Mouse (Mus musculus) CH12.LX (cell line): ENCODE measurements around the gene Adam22. TPM values are rescaled to one million over a fixed set of nuclear protein-coding genes. Genes with fewer than 3 reads are reported as not detected.

ENCODE experiments used
- DNase-seq: peaks from one replicate; pipeline ENCODE4 v3.0.0-alpha.2; 2013; ENCODE audit errors: extremely low read depth
- H3K27ac ChIP-seq: 2 replicates; pipeline ENCODE4 v1.5.1; 2012; ENCODE audit warnings: low read depth, mild to moderate bottlenecking, control low read depth, moderate library complexity; ENCODE audit not compliant: insufficient read depth
- H3K27me3 ChIP-seq: replicated peaks from 2 replicates; pipeline ENCODE3; 2012; ENCODE audit warnings: inconsistent platforms
- H3K36me3 ChIP-seq, 2 experiments: replicated peaks in 1 of 2; 2 replicates each; pipeline versions ENCODE3 to v1.6.1; 2012; ENCODE audit warnings: inconsistent platforms in 1 of 2, low read length in 1 of 2, mild to moderate bottlenecking in 1 of 2, mixed read lengths in 1 of 2, moderate library complexity in 1 of 2; ENCODE audit not compliant: control insufficient read depth in 1 of 2, insufficient read depth in 1 of 2
- H3K4me1 ChIP-seq, 2 experiments: 2 replicates each; pipeline ENCODE4 v1.6.1; 2012; ENCODE audit warnings: inconsistent platforms in 1 of 2, moderate library complexity in 1 of 2; ENCODE audit not compliant: insufficient read depth in 2 of 2, control insufficient read depth in 1 of 2
- H3K4me2 ChIP-seq: 2 replicates; pipeline ENCODE4 v1.6.1; 2012; ENCODE audit warnings: low read depth, mild to moderate bottlenecking, control low read depth; ENCODE audit not compliant: poor library complexity, insufficient read depth, severe bottlenecking
- H3K4me3 ChIP-seq, 3 experiments: fragments of 150-350 bp in 1 of 3; sonication (generic) in 1 of 3; replicated peaks in 1 of 3; 2 replicates each; pipeline versions ENCODE3 to v1.5.1; 2011 to 2012; ENCODE audit warnings: low read depth in 2 of 3, low read length in 2 of 3, mild to moderate bottlenecking in 2 of 3, moderate library complexity in 2 of 3, control low read depth in 1 of 3, improper control_type of control experiment in 1 of 3, inconsistent platforms in 1 of 3, mixed read lengths in 1 of 3; ENCODE audit not compliant: poor library complexity in 1 of 3
- H3K79me2 ChIP-seq: replicated peaks from 2 replicates; pipeline ENCODE4 v1.6.1; 2012; ENCODE audit warnings: mild to moderate bottlenecking, moderate library complexity; ENCODE audit not compliant: control insufficient read depth, poor library complexity, insufficient read depth, severe bottlenecking; ENCODE audit errors: extremely low read depth
- H3K9ac ChIP-seq: 2 replicates; pipeline ENCODE4 v1.6.1; 2012; ENCODE audit warnings: low read depth, mild to moderate bottlenecking, control low read depth, moderate library complexity; ENCODE audit not compliant: insufficient read depth
- H3K9me3 ChIP-seq: replicated peaks from 2 replicates; pipeline ENCODE3; 2012; ENCODE audit warnings: low read length, inconsistent platforms, mixed read lengths
- BHLHE40 ChIP-seq: IDR thresholded peaks from 2 replicates; pipeline ENCODE4 v1.6.1; 2011; ENCODE audit warnings: mild to moderate bottlenecking, low read depth, low read length, improper control_type of control experiment
- CHD1 ChIP-seq: IDR thresholded peaks from 2 replicates; pipeline ENCODE4 v1.6.1; 2012; ENCODE audit warnings: low read depth, low read length, improper control_type of control experiment, inconsistent platforms
- E2F4 ChIP-seq: IDR thresholded peaks from 2 replicates; pipeline ENCODE4 v1.6.1; 2011; ENCODE audit warnings: low read depth, low read length, improper control_type of control experiment; ENCODE audit not compliant: insufficient replicate concordance
- GABPA ChIP-seq: IDR thresholded peaks from 2 replicates; pipeline ENCODE4 v1.6.1; 2012; ENCODE audit warnings: low read depth, low read length, improper control_type of control experiment, inconsistent platforms; ENCODE audit not compliant: insufficient replicate concordance
- HCFC1 ChIP-seq: IDR thresholded peaks from 2 replicates; pipeline ENCODE4 v1.6.1; 2012; ENCODE audit warnings: low read depth, mild to moderate bottlenecking, inconsistent platforms, low read length, improper control_type of control experiment
- IRF4 ChIP-seq: IDR thresholded peaks from 2 replicates; pipeline ENCODE4 v1.6.1; 2014; ENCODE audit warnings: low read depth, mild to moderate bottlenecking, inconsistent platforms, low read length, improper control_type of control experiment
- JUN ChIP-seq: IDR thresholded peaks from 2 replicates; pipeline ENCODE4 v1.6.1; 2011; ENCODE audit warnings: low read depth, mild to moderate bottlenecking, low read length, improper control_type of control experiment, moderate library complexity; ENCODE audit not compliant: insufficient read depth
- JUND ChIP-seq: conservative IDR thresholded peaks from 2 replicates; pipeline ENCODE4 v1.6.1; 2011; ENCODE audit warnings: low read depth, low read length, improper control_type of control experiment
- KAT2A ChIP-seq: IDR thresholded peaks from 2 replicates; pipeline ENCODE4 v1.6.1; 2012; ENCODE audit warnings: low read length, improper control_type of control experiment, inconsistent platforms; ENCODE audit not compliant: insufficient replicate concordance
- MAFK ChIP-seq: IDR thresholded peaks from 2 replicates; pipeline ENCODE4 v1.6.1; 2011; ENCODE audit warnings: low read length, improper control_type of control experiment; ENCODE audit not compliant: insufficient replicate concordance
- MAZ ChIP-seq: IDR thresholded peaks from 2 replicates; pipeline ENCODE4 v1.6.1; 2012; ENCODE audit warnings: low read depth, mild to moderate bottlenecking, inconsistent platforms, low read length, improper control_type of control experiment, moderate library complexity
- MEF2A ChIP-seq: IDR thresholded peaks from 2 replicates; pipeline ENCODE4 v1.6.1; 2014; ENCODE audit warnings: low read depth, mild to moderate bottlenecking, inconsistent platforms, low read length, improper control_type of control experiment, borderline replicate concordance
- NELFE ChIP-seq: IDR thresholded peaks from 2 replicates; pipeline ENCODE4 v1.6.1; 2011; ENCODE audit warnings: low read depth, low read length, improper control_type of control experiment
- PAX5 ChIP-seq: IDR thresholded peaks from 2 replicates; pipeline ENCODE4 v1.6.1; 2012; ENCODE audit warnings: low read length, inconsistent platforms, mixed read lengths
- POLR2A ChIP-seq: IDR thresholded peaks from 2 replicates; pipeline ENCODE4 v1.6.1; 2011; ENCODE audit warnings: low read depth, mild to moderate bottlenecking, improper control_type of control experiment, low read length
- SIN3A ChIP-seq: IDR thresholded peaks from 2 replicates; pipeline ENCODE4 v1.6.1; 2012; ENCODE audit warnings: low read length, improper control_type of control experiment, inconsistent platforms
- SMC3 ChIP-seq: IDR thresholded peaks from 2 replicates; pipeline ENCODE4 v1.6.1; 2011; ENCODE audit warnings: low read depth, low read length, improper control_type of control experiment
- TBP ChIP-seq: conservative IDR thresholded peaks from 2 replicates; pipeline ENCODE4 v1.6.1; 2011; ENCODE audit warnings: low read depth, low read length, improper control_type of control experiment
- TCF12 ChIP-seq: IDR thresholded peaks from 2 replicates; pipeline ENCODE4 v1.6.1; 2014; ENCODE audit warnings: low read depth, mild to moderate bottlenecking, inconsistent platforms, low read length, improper control_type of control experiment
- UBTF ChIP-seq: IDR thresholded peaks from 2 replicates; pipeline ENCODE4 v1.6.1; 2012; ENCODE audit warnings: low read depth, mild to moderate bottlenecking, inconsistent platforms, low read length, improper control_type of control experiment, moderate library complexity
- USF1 ChIP-seq: IDR thresholded peaks from 2 replicates; pipeline ENCODE4 v1.6.1; 2014; ENCODE audit warnings: low read depth, mild to moderate bottlenecking, inconsistent platforms, low read length, improper control_type of control experiment
- ZC3H11A ChIP-seq: IDR thresholded peaks from 2 replicates; pipeline ENCODE4 v1.6.1; 2012; ENCODE audit warnings: low read depth, mild to moderate bottlenecking, inconsistent platforms, low read length, improper control_type of control experiment
- ZMIZ1 ChIP-seq: IDR thresholded peaks from 2 replicates; pipeline ENCODE4 v1.6.1; 2012; ENCODE audit warnings: low read depth, mild to moderate bottlenecking, inconsistent platforms, low read length, improper control_type of control experiment
- ZNF384 ChIP-seq: IDR thresholded peaks from 2 replicates; pipeline ENCODE4 v1.6.1; 2012; ENCODE audit warnings: low read depth, low read length, improper control_type of control experiment, inconsistent platforms
- dilution Hi-C: fragments of 300-500 bp; cut with MboI; formaldehyde crosslinking; loops from 2 replicates; pipeline ENCODE4 v1.14.3; 2020; ENCODE audit warnings: low sequenced_read_pairs; ENCODE audit not compliant: extremely low pct_unique_long_range_greater_than_20kb, extremely low pct_ligation_motif_present
- in situ Hi-C: fragments of 300-500 bp; cut with MboI; formaldehyde crosslinking; loops from 3 replicates; pipeline ENCODE4 v1.14.3; 2019; ENCODE audit warnings: low sequenced_read_pairs, low pct_ligation_motif_present, low pct_unique_long_range_greater_than_20kb, mixed read lengths
- polyA plus RNA-seq: library from polyadenylated mRNA; unstranded; fragments of >175 nt; gene quantifications from 2 replicates; pipeline ENCODE4 v1.2.1, GENCODE M21; 2012; ENCODE audit warnings: low read depth; ENCODE audit not compliant: insufficient read length
- total RNA-seq, 2 experiments: library from RNA; depleted of rRNA; stranded (reverse); fragments of 300-350 nt in 1 of 2; fragments of >200 nt in 1 of 2; gene quantifications; 2 replicates each; pipeline ENCODE4 v1.2.3; 2012 to 2014

The Adam22 gene
- total and polyA plus RNA-seq, 3 experiments: 0.07 to 0.55 (median 0.14) TPM

- TF ChIP-seq USF1: no peak
- TF ChIP-seq MAZ: no peak
- no peak for TF ChIP-seq ZMIZ1
- TF ChIP-seq TCF12: no peak
- TF ChIP-seq PAX5: no peak
- Histone ChIP-seq H3K4me3 (no peak overlapping the region), H3K4me2 (no peak overlapping the region), H3K9ac (no peak overlapping the region), H3K9me3 (no peaks in the 10 kb centered on the region), H3K4me1 (no peaks in the 10 kb centered on the region), H3K36me3 (no peaks in the 10 kb centered on the region), H3K27me3 (no peaks in the 10 kb centered on the region), H3K79me2 (no peaks in the 10 kb centered on the region), H3K27ac (no peak overlapping the region)
- dilution Hi-C loops: no loop called here
- DNase-seq: no peak
- in situ Hi-C loops: no loop called here
Observed at GRCm38 (mm10) chr5:8227073-8227472, 140.9 kb downstream of the Adam22 start.

DNA sequence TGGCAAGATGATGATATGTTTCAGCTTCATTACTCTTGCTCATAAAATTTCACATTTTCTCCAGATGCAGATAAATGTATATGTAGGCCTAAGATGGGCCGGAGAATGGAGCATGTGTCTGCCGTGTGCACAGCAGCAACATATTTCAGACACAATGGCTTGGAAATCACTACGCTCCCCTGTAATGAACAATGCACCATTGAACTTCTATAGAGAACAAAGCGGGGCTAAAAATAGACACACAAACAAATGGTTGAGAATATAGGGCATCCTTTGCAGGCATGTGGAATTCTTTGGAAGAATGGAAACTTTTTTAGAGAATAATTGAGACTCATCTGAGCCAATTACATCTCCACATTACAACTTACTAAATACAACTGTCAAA is 143.6 kb downstream of the Adam22 start:
- Histone ChIP-seq H3K79me2 (no peaks in the 10 kb centered on the region), H3K36me3 (no peaks in the 10 kb centered on the region), H3K4me3 (no peak overlapping the region), H3K4me1 (no peaks in the 10 kb centered on the region), H3K9ac (no peak overlapping the region), H3K4me2 (no peak overlapping the region), H3K27me3 (no peaks in the 10 kb centered on the region), H3K27ac (no peak overlapping the region), H3K9me3 (no peaks in the 10 kb centered on the region)
- TF ChIP-seq BHLHE40 (no peak), KAT2A (no peak), IRF4 (no peak), GABPA (no peak), CHD1 (no peak), NELFE (no peak)
- in situ Hi-C loops (no loop called here), dilution Hi-C loops (no loop called here)
- no peak for DNase-seq

DNA sequence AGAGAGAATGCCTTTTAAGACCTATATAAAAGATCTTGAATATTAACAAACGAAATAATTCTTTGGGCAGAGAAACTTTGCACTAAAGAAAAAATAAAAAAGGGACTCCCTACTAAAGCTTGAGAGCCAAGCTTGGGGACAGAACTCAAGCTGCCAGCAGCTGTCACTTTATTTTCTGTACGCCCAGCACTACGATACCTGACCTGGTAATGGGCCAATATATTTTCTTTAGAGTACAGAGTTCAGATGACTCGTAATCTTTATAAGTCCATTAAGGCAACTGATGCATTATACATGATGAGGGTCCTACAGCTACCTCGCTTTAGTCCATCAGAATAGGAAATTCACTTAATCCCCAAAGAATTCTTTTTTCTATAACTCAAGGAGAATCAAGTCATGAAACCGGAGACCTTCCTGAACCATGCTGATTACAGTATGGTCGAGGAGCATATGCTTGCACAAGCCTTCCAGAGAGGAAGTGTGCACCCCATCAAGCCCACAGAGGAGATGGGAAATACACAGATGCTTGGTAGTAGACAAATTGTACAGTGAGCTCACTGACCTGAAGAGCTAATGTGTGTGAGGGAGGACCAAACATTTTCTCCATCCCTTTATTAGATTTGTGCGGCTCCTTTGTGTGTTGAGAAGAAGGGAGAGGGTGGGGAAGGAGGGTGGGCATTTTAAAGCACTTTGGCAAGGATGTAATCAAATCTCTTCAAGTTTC is 144.2 kb downstream of the Adam22 start:
- Histone ChIP-seq H3K36me3 (no peaks in the 10 kb centered on the region), H3K9me3 (no peaks in the 10 kb centered on the region), H3K27ac (no peak overlapping the region), H3K4me3 (no peak overlapping the region), H3K4me2 (no peak overlapping the region), H3K79me2 (no peaks in the 10 kb centered on the region), H3K9ac (no peak overlapping the region), H3K4me1 (no peaks in the 10 kb centered on the region), H3K27me3 (no peaks in the 10 kb centered on the region)
- no peak for DNase-seq
- TF ChIP-seq IRF4 (no peak), SMC3 (no peak), ZMIZ1 (no peak), ZNF384 (no peak), E2F4 (no peak), JUND (no peak), CHD1 (no peak), TBP (no peak), TCF12 (no peak), MAFK (no peak), UBTF (no peak), HCFC1 (no peak), JUN (no peak), POLR2A (no peak), MEF2A (no peak), ZC3H11A (no peak), SIN3A (no peak)
- in situ Hi-C loops (no loop called here), dilution Hi-C loops (no loop called here)
